Mouse (Mus musculus) C2C12 (cell line): Measurements from ENCODE around the gene Borcs5. TPM values are rescaled to one million over a fixed set of nuclear protein-coding genes. Genes with fewer than 3 reads are reported as not detected.

Source experiments
- H3K27me3 ChIP-seq: one replicate; pipeline ENCODE4 v1.6.1; 2011; ENCODE audit not compliant: control insufficient read depth, insufficient read depth, insufficient read length
- H3K36me3 ChIP-seq: one replicate; pipeline ENCODE4 v1.6.1; 2011; ENCODE audit not compliant: control insufficient read depth, insufficient read depth
- H3K4me3 ChIP-seq: one replicate; pipeline ENCODE4 v1.5.1; 2011; ENCODE audit warnings: mild to moderate bottlenecking, control low read depth; ENCODE audit not compliant: poor library complexity, insufficient read depth, severe bottlenecking
- H3K79me2 ChIP-seq: one replicate; pipeline ENCODE4 v1.6.1; 2011; ENCODE audit not compliant: control insufficient read depth, insufficient read depth
- H3K79me3 ChIP-seq: one replicate; pipeline ENCODE4 v1.6.1; 2011; ENCODE audit warnings: low read depth, control low read depth
- H3ac ChIP-seq: one replicate; pipeline ENCODE3; 2011; ENCODE audit warnings: low read depth; ENCODE audit not compliant: control insufficient read depth, insufficient read length
- CEBPB ChIP-seq: IDR thresholded peaks from one replicate; pipeline ENCODE4 v1.6.1; 2011; ENCODE audit warnings: low read depth, mild to moderate bottlenecking, control low read depth, moderate library complexity
- CTCF ChIP-seq: IDR thresholded peaks from one replicate; pipeline ENCODE4 v1.5.1; 2011; ENCODE audit not compliant: control insufficient read depth, insufficient read depth, insufficient read length
- FOSL1 ChIP-seq: IDR thresholded peaks from one replicate; pipeline ENCODE4 v1.8.0; 2011; ENCODE audit warnings: mild to moderate bottlenecking, low read length; ENCODE audit not compliant: poor library complexity, insufficient read depth, severe bottlenecking
- MAX ChIP-seq: IDR thresholded peaks from one replicate; pipeline ENCODE4 v1.6.1; 2011; ENCODE audit warnings: mild to moderate bottlenecking, control low read depth
- MYOD1 ChIP-seq: IDR thresholded peaks from one replicate; pipeline ENCODE4 v1.6.1; 2011; ENCODE audit warnings: low read depth; ENCODE audit not compliant: control insufficient read depth, insufficient read length
- MYOG ChIP-seq: IDR thresholded peaks from one replicate; pipeline ENCODE4 v1.6.1; 2011; ENCODE audit not compliant: control insufficient read depth, insufficient read length; ENCODE audit errors: extremely low read depth
- USF1 ChIP-seq: IDR thresholded peaks from one replicate; pipeline ENCODE4 v1.6.1; 2011; ENCODE audit warnings: low read depth, mild to moderate bottlenecking, control low read depth, moderate library complexity
- long read RNA-seq, 2 experiments: library from polyadenylated mRNA; unstranded; transcript quantifications; one replicate each; pipeline ENCODE4 v2.0.0; 2019 to 2020
- polyA plus RNA-seq: library from polyadenylated mRNA; unstranded; fragments of >200 nt; fragmentation: generic; extraction: Trizol; gene quantifications from one replicate; pipeline ENCODE4 v1.2.1, GENCODE M21; 2012; ENCODE audit warnings: missing spikeins

The Borcs5 gene
- 6.0 TPM for polyA plus RNA-seq
- long read RNA-seq, experiment 1, transcript Borcs5-201 (4 exons, 1,764 nt): major isoform, 20 of 24 reads
- long read RNA-seq, experiment 1, partial matches to known transcripts: 1 of 24 reads
- long read RNA-seq, experiment 1, other reads (novel, unspliced or antisense): 3 of 24 reads
- long read RNA-seq, experiment 2, transcript Borcs5-201 (4 exons, 1,764 nt): major isoform, 38 of 40 reads
- long read RNA-seq, experiment 2, partial matches to known transcripts: 0 of 40 reads
- long read RNA-seq, experiment 2, other reads (novel, unspliced or antisense): 1 of 40 reads

DNA sequence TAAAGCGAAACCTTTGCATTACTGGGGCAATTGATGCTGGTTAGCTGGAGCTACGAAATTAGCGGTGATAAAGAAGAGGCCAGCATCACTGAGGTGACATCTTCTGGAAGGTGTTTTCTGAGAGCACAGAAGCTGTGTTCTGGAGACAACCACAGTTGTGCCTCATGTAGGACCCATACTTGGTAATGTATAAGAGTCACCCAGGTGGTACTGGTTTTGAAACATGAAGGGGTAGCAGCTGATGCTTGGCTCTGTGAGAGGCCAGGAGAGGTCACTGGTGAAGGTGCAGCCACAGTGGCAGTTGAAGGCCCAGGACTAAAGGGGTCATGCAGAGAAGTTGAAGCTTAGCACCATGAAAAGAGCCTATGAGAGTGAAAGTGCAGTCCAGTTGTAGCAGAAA is at the start of gene Borcs5:
TSS of gene Borcs5 (plus strand) at position 301 of the 400 bp plus-strand sequence.
- no peaks in the 10 kb centered on the region for H3K27me3 ChIP-seq
- H3K4me3 ChIP-seq: no peak within 1 kb of the TSS
- no peaks in the 10 kb centered on the region for H3K36me3 ChIP-seq

DNA sequence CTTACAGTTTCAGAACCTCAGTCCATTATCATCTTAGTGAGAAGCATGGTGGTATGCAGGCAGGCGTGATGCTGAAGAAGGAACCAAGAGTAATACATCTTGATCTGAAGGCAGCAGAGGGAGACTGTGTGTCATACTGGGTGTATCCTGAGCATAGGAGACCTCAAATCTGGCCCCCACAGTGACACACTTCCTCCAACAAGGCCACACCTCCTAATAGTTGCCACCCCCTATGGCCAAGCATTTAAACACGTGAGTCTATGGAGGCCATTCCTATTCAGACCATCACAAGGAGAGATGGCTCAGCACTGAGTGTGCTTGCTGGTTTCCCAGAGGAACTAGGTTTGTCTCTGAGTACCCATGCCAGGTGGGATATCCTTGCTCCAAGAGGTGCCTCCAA is 47.7 kb upstream of the Borcs5 start:
- H3K27me3 ChIP-seq: no peaks in the 10 kb centered on the region
- no peaks in the 10 kb centered on the region for H3K79me3 ChIP-seq
- no peaks in the 10 kb centered on the region for H3K36me3 ChIP-seq
- H3K4me3 ChIP-seq: no peak overlapping the region
- H3K79me2 ChIP-seq: no peaks in the 10 kb centered on the region
- no peak for TF ChIP-seq FOSL1
- no peak for TF ChIP-seq USF1
- no peak for TF ChIP-seq MYOD1
- no peak for TF ChIP-seq CTCF
- no peak for TF ChIP-seq MAX
- TF ChIP-seq CEBPB: no peak
- TF ChIP-seq MYOG: no peak
- H3ac ChIP-seq: no peak overlapping the region

More for the DNA sequence above, at the start of gene Borcs5:
- H3K79me3 ChIP-seq: no peaks in the 10 kb centered on the region
- TF ChIP-seq MAX (no peak), CTCF (no peak), MYOG (no peak), FOSL1 (no peak), MYOD1 (no peak), CEBPB (no peak), USF1 (no peak)
- no peak within 1 kb of the TSS for H3ac ChIP-seq
- no peaks in the 10 kb centered on the region for H3K79me2 ChIP-seq

DNA sequence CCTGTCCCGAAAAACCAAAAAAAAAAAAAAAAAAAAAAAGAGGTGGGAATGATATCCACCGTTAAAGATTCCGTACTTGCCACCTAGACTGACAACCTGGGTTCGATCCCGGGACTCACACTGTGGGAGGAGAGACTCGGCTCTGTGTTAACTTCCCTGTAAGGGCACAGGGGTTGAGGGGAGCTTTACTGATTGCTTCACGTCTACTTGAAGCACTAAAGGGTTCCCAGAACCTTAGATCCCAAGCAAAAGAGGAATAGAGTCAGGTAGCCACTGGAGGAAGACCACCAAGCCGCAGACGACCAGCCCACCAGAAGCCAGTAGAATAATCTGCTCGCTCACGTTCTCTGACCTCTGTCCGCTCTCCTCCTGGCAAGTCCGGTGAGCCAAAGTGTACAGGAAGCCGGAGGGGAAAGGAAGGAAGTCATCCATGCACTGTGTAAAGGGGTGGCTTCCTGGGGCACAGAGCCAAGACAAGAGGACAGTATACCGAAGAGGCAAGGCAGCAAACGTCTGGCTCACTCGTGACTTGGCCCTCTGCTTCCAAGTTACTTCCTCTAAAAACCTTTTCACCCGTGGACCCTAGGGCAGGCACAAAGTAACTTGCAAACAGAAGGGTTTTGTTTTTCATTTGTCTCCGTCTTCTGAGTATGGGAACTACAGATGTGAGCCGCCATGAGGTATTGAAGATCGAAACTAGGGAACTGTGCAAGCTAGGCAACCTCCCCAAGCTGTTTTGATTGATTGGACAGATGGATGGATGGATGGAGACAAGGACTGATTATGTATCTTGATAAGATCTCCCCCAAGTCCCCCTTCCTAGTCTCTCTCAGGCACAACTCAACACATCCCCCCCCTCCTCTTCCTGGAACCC is 44.5 kb upstream of the Borcs5 start:
- Histone ChIP-seq H3K4me3 (no peak overlapping the region), H3K27me3 (no peaks in the 10 kb centered on the region)
- TF ChIP-seq USF1 (no peak), MAX (no peak), CTCF (no peak), CEBPB (no peak), MYOG (no peak), MYOD1 (no peak), FOSL1 (no peak)

DNA sequence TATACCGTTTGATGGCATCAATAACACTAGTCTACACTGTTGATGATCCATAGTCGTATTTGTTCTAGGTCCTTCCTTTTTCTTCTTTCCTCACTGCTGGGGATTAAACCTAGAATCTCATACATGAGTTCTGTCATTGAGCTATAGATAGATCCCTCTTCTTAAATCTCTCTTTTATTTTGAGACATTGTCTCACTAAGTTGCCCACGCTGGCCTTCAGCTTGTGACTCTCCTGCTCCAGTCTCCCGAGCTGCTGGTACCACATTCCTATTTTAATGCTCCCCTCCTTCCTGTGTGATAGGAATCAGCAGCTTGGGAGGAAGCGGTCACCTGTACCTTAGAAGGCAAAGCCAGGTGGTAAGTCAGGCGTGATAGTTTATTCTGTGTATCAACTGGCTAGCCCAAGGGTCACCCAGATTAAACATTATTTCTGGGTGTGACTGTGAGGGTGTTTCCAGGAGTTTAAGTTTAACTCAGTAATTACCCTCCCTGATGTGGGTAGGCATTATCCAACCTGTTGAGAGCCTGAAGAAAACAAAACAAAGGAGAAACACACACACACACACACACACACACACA is 41.6 kb upstream of the Borcs5 start:
- no peak for TF ChIP-seq MYOG
- TF ChIP-seq USF1: no peak
- no peak for TF ChIP-seq MYOD1
- no peak for TF ChIP-seq MAX
- no peak for TF ChIP-seq CTCF
- TF ChIP-seq CEBPB: no peak
- TF ChIP-seq FOSL1: no peak
- Histone ChIP-seq H3K79me2 (no peaks in the 10 kb centered on the region), H3K4me3 (no peak overlapping the region), H3K36me3 (no peaks in the 10 kb centered on the region), H3K27me3 (no peaks in the 10 kb centered on the region), H3ac (no peak overlapping the region), H3K79me3 (no peaks in the 10 kb centered on the region)

More for the DNA sequence above, 44.5 kb upstream of the Borcs5 start:
- no peak overlapping the region for H3ac ChIP-seq
- H3K36me3 ChIP-seq: no peaks in the 10 kb centered on the region
- no peaks in the 10 kb centered on the region for H3K79me3 ChIP-seq
- H3K79me2 ChIP-seq: no peaks in the 10 kb centered on the region

DNA sequence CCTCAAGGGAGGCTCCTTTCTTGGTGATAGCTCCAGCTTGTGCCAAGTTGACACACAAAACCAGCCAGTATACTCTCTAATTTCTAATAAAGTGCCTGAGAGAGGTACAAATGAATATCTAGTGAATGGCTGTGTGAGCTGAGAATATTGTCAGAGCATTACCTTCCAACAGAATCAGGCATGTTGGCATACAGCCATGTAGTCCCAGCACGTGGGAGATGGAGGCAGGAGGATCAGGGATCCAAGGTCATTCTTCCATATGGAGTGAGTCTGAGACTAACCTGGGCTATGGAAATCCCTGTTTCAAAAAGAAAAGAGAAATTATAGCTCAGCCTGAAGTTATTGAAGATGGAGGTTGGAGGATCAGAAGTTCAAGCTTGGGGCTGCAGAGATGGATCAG is 40.1 kb upstream of the Borcs5 start:
- Histone ChIP-seq H3K27me3 (no peaks in the 10 kb centered on the region), H3K4me3 (no peak overlapping the region), H3K79me3 (no peaks in the 10 kb centered on the region), H3K36me3 (no peaks in the 10 kb centered on the region), H3ac (no peak overlapping the region), H3K79me2 (no peaks in the 10 kb centered on the region)
- TF ChIP-seq CTCF: no peak
